Mouse (Mus musculus): ENCODE measurements around the gene Ptpra. TPM values are rescaled to one million over a fixed set of nuclear protein-coding genes. Genes with fewer than 3 reads are reported as not detected.

Ptpra gene
- polyA plus RNA-seq (2014; fragmentation: Nextera tagmentation; extraction: Ambion mirVana) = 158 and 171 TPM in 2 replicates

DNA sequence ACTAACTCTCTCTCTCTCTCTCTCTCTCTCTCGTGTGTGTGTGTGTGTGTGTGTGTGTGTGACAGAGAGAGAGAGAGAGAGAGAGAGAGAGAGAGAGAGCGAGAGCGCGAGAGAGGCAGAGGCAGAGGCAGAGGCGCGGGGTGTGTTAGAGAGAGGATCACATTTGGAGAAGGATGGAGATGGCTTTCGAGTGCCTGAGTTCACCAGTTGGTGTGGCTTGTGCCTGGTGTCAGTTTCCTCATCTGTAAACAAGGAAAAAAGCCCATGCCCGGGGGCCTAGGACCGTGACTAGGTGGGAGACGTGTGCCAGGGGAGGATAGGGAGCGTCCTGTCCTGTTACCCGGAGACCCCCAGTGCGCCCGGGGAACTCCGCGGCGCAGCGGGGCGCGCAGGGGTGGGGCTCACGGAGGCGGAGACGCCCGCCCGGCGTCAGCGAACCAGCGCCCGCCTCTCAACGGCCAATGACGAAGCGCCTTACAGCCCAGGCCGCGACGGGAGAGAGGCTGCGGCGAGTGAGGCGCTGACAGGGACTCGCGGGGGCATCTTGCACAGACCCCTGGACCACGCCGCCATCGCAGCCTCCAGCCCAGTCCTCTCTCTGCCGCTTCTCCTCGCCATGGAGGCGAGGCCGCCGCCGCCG lies at the start of gene Ptpra:
Ptpra (plus strand) TSS at position 485 of the 640 bp plus-strand sequence.
- Histone ChIP-seq H3K9ac (peak within 1 kb of the TSS; percentile 96), H3K4me1 (replicated peaks; ENCODE audit: control insufficient read depth, insufficient read depth, low read length) (peaks cover 36% of the 10 kb centered on the region), H3K9me3 (ENCODE audit: control insufficient read depth, low read length) (no peaks in the 10 kb centered on the region), H3K36me3 (replicated peaks; ENCODE audit: control insufficient read depth, insufficient read depth) (no peaks in the 10 kb centered on the region; the same call in 1 of the 2 replicates), H3K4me2 (replicated peaks) (peak within 1 kb of the TSS; percentile 86), H3K27me3 (ENCODE audit: control insufficient read depth, insufficient read depth, low read length) (peaks cover 6% of the 10 kb centered on the region; the same call in 1 of the 2 replicates), H3K27ac (peak within 1 kb of the TSS; percentile 90), H3K4me3 (replicated peaks; ENCODE audit: low read length) (peak within 1 kb of the TSS; percentile 93)
- ATAC-seq (ENCODE audit: low FRiP score) (peak; percentile 97), DNase-seq (ENCODE audit: low spot score) (peak; percentile 87)
- WGBS = 0% methylated on average over 39 of the region's 50 CpGs

DNA sequence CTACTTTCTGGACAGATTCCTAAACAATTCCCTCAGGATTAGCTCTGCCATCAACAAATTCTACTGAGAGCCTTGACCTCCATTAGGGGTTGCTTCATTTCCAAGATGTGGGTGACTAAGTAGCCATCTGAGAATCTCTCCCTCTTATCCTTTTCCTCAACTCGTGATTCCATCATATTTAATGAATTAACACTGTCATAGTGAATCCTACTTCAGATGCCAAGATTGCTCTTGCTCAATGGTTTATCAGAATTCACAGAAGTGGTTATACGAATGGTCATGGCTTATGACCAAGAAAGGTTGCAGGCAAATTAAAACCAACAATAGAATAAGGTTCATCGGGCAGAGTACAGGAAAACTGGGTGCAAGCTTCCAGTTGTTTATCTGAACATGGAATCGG lies 48.2 kb upstream of the Ptpra start:
- Histone ChIP-seq H3K9ac (no peak overlapping the region), H3K27me3 (ENCODE audit: control insufficient read depth, insufficient read depth, low read length) (peaks cover 5% of the 10 kb centered on the region; the same call in 1 of the 2 replicates), H3K4me3 (replicated peaks; ENCODE audit: low read length) (no peak overlapping the region), H3K9me3 (ENCODE audit: control insufficient read depth, low read length) (no peaks in the 10 kb centered on the region), H3K36me3 (replicated peaks; ENCODE audit: control insufficient read depth, insufficient read depth) (no peaks in the 10 kb centered on the region), H3K4me2 (replicated peaks) (no peak overlapping the region), H3K27ac (no peak overlapping the region), H3K4me1 (replicated peaks; ENCODE audit: control insufficient read depth, insufficient read depth, low read length) (peaks cover 15% of the 10 kb centered on the region; the same call in 1 of the 2 replicates)
- WGBS = 87% methylated on average over 4 of the region's 4 CpGs
- ATAC-seq (ENCODE audit: low FRiP score) (no peak), DNase-seq (ENCODE audit: low spot score) (no peak)

DNA sequence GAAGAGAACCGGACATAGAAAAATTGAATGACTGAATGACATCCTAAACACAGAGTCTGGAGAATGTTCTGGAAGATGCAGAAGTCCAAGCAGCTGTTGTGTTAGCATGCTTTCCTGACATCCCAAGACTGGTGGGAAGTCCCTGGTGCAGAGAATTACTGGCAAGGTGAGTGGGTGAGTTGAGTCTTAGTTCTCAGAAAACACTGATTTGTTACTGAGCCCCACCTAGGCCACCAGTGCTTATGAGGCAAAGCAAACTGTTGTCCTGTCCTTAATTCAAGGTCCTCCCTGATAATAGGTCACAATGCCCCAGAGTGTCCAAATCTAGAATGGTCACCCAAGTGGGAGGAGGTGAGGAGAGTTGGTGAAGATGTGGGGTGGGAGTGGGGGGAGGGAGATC lies 45.1 kb upstream of the Ptpra start, which contains the start of the genes Gm28372 and 1700020A23Rik:
Gm28372 (plus strand) TSS at position 301 of the 400 bp plus-strand sequence.
1700020A23Rik (plus strand) TSS at position 321 of the 400 bp plus-strand sequence.
- no peaks in the 10 kb centered on the region for H3K36me3 ChIP-seq (replicated peaks; ENCODE audit: control insufficient read depth, insufficient read depth)
- no peaks in the 10 kb centered on the region for H3K27me3 ChIP-seq (ENCODE audit: control insufficient read depth, insufficient read depth, low read length)
- no peak within 1 kb of the TSS for H3K4me2 ChIP-seq (replicated peaks)
- no peaks in the 10 kb centered on the region for H3K9me3 ChIP-seq (ENCODE audit: control insufficient read depth, low read length)
- H3K9ac ChIP-seq = no peak within 1 kb of the TSS
- 86% methylated on average over 1 of the region's 1 CpGs for WGBS
- DNase-seq (ENCODE audit: low spot score) (no peak), ATAC-seq (ENCODE audit: low FRiP score) (no peak)
- no peak within 1 kb of the TSS for H3K4me3 ChIP-seq (replicated peaks; ENCODE audit: low read length)
- H3K4me1 ChIP-seq (replicated peaks; ENCODE audit: control insufficient read depth, insufficient read depth, low read length) = no peaks in the 10 kb centered on the region
- H3K27ac ChIP-seq = no peak within 1 kb of the TSS

DNA sequence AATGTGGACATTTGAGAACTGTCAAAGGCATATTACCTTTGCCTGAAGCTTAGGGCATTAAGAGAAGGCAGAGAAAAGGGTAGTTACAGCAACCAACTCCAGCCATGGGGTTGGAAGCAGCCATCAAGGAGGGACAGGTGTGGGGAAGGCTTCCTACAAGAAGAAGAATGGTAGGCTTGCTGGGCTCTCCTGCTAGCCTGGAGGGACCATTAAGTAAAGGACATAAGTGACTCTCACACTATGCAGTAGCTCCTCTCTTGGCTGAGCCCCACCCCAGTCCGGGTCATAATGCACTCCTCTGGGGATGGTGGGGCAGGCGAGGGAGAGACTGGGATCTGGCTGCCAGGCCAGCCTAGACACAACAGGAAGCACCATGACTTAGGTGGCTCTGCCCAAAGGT lies 43.9 kb upstream of the Ptpra start, which contains the start of gene Tmem239:
Tmem239 (plus strand) TSS at position 301 of the 400 bp plus-strand sequence.
- H3K4me1 ChIP-seq (replicated peaks; ENCODE audit: control insufficient read depth, insufficient read depth, low read length) = no peaks in the 10 kb centered on the region
- no peak within 1 kb of the TSS for H3K4me2 ChIP-seq (replicated peaks)
- no peak within 1 kb of the TSS for H3K4me3 ChIP-seq (replicated peaks; ENCODE audit: low read length)
- no peak for DNase-seq (ENCODE audit: low spot score)
- no peak within 1 kb of the TSS for H3K9ac ChIP-seq
- no peaks in the 10 kb centered on the region for H3K27me3 ChIP-seq (ENCODE audit: control insufficient read depth, insufficient read depth, low read length)
- H3K9me3 ChIP-seq (ENCODE audit: control insufficient read depth, low read length) = no peaks in the 10 kb centered on the region
- no peak within 1 kb of the TSS for H3K27ac ChIP-seq
- ATAC-seq (ENCODE audit: low FRiP score) = no peak
- no peaks in the 10 kb centered on the region for H3K36me3 ChIP-seq (replicated peaks; ENCODE audit: control insufficient read depth, insufficient read depth)
- WGBS = 85% methylated on average over 2 of the region's 2 CpGs

DNA sequence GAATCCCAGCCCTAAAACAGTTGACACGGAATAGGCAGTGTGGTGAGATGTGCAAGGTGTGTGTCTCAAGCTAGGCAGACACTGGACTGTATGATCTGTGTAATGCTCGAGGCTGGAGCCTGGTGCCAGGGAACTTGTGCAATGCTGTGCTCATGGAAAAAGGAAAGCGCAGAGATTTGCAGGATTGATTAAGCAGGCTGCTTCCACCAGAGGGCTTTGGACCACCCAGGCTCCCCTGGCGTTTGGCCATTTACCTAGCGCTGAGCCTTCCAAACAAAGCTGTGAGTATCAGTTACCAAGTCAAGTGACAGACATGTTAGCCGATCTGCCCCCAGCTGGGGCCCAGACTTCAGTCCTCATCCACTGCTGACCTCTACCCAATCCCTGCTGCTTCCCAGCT lies 41.9 kb upstream of the Ptpra start:
- DNase-seq (ENCODE audit: low spot score) (peak; percentile 39), ATAC-seq (ENCODE audit: low FRiP score) (no peak)
- no peaks in the 10 kb centered on the region for H3K27me3 ChIP-seq (ENCODE audit: control insufficient read depth, insufficient read depth, low read length)

DNA sequence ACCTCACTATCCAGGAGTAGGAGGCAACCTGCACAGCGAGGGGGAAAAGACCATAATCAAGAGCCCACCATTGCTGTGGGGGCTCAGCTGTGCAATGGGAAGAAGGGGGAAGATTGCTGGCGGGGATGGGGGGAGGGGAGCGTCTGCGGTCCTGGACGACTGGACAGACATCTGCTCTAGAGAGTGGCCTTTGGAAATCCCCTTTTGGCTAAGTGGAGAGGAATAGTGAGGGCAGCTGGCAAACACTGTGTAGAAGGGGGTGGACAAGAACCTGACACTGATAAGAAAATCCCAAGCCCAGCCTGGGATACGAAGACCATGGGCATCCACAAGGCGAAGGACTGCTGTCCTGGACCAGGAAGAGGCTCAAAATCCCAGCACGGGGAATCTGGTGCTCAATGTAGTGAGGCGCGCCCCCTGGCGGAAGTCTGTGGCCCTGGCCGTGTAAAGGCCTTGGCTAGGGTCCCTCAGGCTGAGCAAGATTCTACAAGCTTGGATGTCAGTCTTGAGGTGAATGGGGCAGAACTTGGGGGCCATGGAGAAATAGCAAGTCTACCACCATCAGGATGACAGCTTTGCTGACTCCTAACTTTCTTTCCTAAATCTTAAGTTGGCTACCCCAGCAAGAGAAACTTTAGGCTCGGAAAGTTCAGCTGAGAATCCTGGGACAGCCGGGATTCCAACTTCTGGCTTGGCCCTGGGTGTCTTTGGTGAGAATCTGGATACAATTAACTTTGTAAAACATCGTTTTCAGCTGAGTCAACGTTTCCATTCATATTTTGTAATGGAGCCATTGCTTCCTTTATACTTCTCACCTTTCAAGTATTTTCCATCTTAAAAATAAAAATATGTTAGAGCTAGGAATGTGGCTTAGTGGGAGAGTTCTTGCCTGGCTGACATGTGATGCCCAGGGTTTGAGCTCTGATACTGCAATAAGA lies 38.3 kb upstream of the Ptpra start:
- Histone ChIP-seq H3K27ac (no peak overlapping the region), H3K4me1 (replicated peaks; ENCODE audit: control insufficient read depth, insufficient read depth, low read length) (no peaks in the 10 kb centered on the region), H3K4me3 (replicated peaks; ENCODE audit: low read length) (no peak overlapping the region), H3K4me2 (replicated peaks) (no peak overlapping the region; the same call in 1 of the 2 replicates), H3K9me3 (ENCODE audit: control insufficient read depth, low read length) (no peaks in the 10 kb centered on the region), H3K9ac (no peak overlapping the region), H3K27me3 (ENCODE audit: control insufficient read depth, insufficient read depth, low read length) (no peaks in the 10 kb centered on the region), H3K36me3 (replicated peaks; ENCODE audit: control insufficient read depth, insufficient read depth) (no peaks in the 10 kb centered on the region)
- ATAC-seq (ENCODE audit: low FRiP score) = peak; percentile 86
- WGBS = 33% methylated on average over 16 of the region's 16 CpGs
- DNase-seq (ENCODE audit: low spot score) = peak; percentile 84

More for the DNA sequence above, 41.9 kb upstream of the Ptpra start:
- 22% methylated on average over 6 of the region's 6 CpGs for WGBS
- H3K9me3 ChIP-seq (ENCODE audit: control insufficient read depth, low read length) = no peaks in the 10 kb centered on the region
- H3K4me1 ChIP-seq (replicated peaks; ENCODE audit: control insufficient read depth, insufficient read depth, low read length) = no peaks in the 10 kb centered on the region
- H3K9ac ChIP-seq = no peak overlapping the region
- no peak overlapping the region for H3K27ac ChIP-seq
- no peaks in the 10 kb centered on the region for H3K36me3 ChIP-seq (replicated peaks; ENCODE audit: control insufficient read depth, insufficient read depth)
- H3K4me2 ChIP-seq (replicated peaks) = no peak overlapping the region
- H3K4me3 ChIP-seq (replicated peaks; ENCODE audit: low read length) = no peak overlapping the region

DNA sequence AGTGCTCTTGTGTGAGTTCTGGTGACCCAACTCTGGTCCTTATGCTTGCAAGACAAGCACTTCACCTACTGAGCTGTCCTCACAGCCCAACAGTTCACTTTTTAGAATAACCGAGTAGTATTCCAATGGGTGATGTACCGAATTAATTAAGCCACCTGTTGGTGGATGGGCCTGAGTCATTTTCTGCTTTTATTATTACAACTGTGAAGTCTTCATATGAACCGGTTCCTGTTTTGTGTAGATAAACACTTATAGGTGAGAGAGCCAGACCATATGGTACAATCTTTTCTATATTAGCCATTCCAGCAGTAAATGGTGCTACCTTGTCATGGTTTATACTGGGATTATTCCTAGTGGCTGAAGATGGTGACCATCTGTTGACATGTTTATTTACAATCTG lies 37.3 kb upstream of the Ptpra start:
- no peaks in the 10 kb centered on the region for H3K36me3 ChIP-seq (replicated peaks; ENCODE audit: control insufficient read depth, insufficient read depth)
- H3K9ac ChIP-seq = no peak overlapping the region
- no peak overlapping the region for H3K27ac ChIP-seq
- no peaks in the 10 kb centered on the region for H3K27me3 ChIP-seq (ENCODE audit: control insufficient read depth, insufficient read depth, low read length)
- WGBS = 80% methylated on average over 3 of the region's 3 CpGs
- H3K4me1 ChIP-seq (replicated peaks; ENCODE audit: control insufficient read depth, insufficient read depth, low read length) = no peaks in the 10 kb centered on the region
- no peaks in the 10 kb centered on the region for H3K9me3 ChIP-seq (ENCODE audit: control insufficient read depth, low read length)
- no peak overlapping the region for H3K4me2 ChIP-seq (replicated peaks)
- no peak for DNase-seq (ENCODE audit: low spot score)
- ATAC-seq (ENCODE audit: low FRiP score) = no peak
- H3K4me3 ChIP-seq (replicated peaks; ENCODE audit: low read length) = no peak overlapping the region

DNA sequence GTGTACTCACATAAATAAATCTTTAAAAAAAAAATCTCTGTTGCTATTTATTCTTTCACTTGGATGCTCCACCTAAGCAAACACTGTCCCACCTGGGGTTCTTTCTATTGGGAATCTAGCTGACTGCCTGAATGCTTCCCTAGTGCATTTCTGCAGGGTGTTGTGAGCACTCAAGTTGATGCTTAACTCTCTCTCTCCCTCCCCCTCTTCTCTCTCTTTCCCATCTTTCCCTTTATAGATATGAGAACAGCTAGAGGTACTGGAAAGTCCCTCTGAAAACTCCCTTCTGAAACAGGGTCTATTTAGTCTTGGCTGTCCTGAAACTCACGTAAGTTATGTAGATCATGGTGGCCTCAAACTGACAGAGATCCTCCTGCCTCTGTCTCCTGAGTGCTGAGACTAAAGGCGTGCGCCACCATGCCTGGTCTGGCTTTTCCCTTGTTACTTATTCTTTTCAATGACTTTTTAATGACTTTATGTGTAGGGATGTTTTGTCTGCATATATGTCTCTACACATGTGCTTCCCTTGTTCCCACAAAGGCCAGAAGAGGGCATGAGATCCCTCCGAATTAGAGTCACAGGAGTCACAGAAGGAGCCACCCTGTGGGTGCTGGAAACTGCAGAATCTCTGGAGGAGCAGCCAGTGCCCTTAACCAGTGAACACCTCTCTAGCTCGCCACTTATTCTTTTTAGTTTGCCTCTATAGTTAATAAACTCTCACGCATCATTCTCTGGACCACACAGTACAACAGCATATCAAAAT lies 35.8 kb upstream of the Ptpra start:
- 77% methylated on average over 6 of the region's 6 CpGs for WGBS
- Histone ChIP-seq H3K4me3 (replicated peaks; ENCODE audit: low read length) (no peak overlapping the region), H3K27ac (no peak overlapping the region), H3K27me3 (ENCODE audit: control insufficient read depth, insufficient read depth, low read length) (no peaks in the 10 kb centered on the region), H3K36me3 (replicated peaks; ENCODE audit: control insufficient read depth, insufficient read depth) (peaks cover 8% of the 10 kb centered on the region; the same call in 1 of the 2 replicates), H3K9me3 (ENCODE audit: control insufficient read depth, low read length) (no peaks in the 10 kb centered on the region), H3K4me1 (replicated peaks; ENCODE audit: control insufficient read depth, insufficient read depth, low read length) (no peaks in the 10 kb centered on the region), H3K9ac (no peak overlapping the region), H3K4me2 (replicated peaks) (no peak overlapping the region)
- DNase-seq (ENCODE audit: low spot score) = no peak
- no peak for ATAC-seq (ENCODE audit: low FRiP score)
